Mouse (Mus musculus) frontal cortex, adult 2 months (tissue): ENCODE measurements around the gene Paqr6. TPM values are rescaled to one million over a fixed set of nuclear protein-coding genes. Genes with fewer than 3 reads are reported as not detected.
A peak's percentile ranks its signal among the peaks of the same experiment; 100 is the strongest.

ENCODE experiments used
- DNase-seq, 2 experiments: peaks; one replicate each; pipeline ENCODE4 v3.0.0; 2022; ENCODE audit warnings: low spot score in 1 of 2; ENCODE audit errors: extremely low spot score in 1 of 2
- polyA plus RNA-seq: library from polyadenylated mRNA; depleted of rRNA; stranded (reverse); fragments of >200 nt; gene quantifications from 2 replicates; pipeline ENCODE4 v1.2.3, GENCODE M21; 2012; rRNA removed

Gene Paqr6
- polyA plus RNA-seq, 1 experiment, result 29.9 TPM

DNA sequence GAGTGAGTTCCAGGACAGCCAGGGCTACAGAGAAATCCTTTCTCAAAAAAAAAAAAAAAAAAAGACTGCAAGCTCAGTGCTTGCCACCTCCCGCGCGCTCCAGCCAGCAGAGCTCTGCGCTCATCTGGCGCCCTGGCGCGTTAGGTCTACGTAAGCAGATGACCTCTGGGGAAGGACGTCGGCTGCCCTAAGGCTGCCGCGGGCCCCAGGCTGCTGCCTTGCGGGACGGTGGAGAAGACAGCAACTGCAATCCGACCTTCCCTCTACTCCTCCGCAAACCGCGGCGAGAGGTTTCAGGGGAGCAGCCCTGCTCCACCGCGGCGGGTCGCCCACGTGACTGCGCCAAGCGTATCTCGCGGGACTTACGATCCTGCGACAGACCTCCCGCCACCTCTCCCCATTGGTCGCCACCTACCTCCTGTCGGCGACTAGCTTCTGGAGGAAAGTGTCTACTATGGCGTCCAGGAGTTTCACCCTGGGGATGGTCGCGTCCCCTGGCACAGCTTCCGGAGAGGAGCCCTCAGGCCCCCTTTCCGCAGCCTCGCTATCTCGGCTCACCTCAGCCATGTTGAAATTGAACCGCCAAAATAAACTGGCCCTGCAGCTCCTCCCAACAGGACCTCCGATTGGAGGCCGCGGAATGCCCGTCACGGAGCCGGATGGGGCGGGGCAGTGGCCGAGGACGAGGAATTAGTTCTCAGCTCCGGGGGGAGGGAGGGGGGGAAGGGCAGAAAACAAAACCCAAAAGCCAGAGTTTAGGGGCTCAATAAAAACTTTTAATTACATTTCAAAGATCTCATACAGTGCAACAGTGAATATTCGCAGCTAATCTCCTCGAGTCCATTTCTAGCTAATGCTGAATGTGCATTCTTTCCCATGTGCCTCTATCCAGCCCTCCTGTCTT lies 45.6 kb downstream of the Paqr6 start, which contains the start of gene Pmf1:
TSS of gene Pmf1 (minus strand) at position 591 of the 904 bp plus-strand sequence.
- DNase-seq, result peak; percentile 84 to 89

DNA sequence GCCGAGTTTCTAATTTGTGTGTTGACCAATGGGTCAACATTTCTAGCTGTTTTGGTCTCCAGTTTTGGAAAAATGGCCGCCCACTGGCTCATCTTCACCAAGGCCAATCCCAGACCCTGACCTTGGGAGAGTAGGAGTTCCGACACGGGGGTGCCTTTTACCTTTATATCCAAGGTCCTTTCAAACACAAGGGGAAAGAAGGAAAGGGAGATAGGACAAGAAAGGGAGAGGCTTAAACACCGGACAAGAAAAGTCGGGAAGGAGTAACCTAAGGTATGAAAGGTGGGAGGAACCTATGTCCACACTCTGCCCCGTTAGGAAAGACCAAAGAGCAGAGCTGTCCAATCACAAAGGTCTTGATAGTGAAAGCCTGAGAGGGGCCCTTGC lies 46.3 kb downstream of the Paqr6 start:
- no peak for DNase-seq

DNA sequence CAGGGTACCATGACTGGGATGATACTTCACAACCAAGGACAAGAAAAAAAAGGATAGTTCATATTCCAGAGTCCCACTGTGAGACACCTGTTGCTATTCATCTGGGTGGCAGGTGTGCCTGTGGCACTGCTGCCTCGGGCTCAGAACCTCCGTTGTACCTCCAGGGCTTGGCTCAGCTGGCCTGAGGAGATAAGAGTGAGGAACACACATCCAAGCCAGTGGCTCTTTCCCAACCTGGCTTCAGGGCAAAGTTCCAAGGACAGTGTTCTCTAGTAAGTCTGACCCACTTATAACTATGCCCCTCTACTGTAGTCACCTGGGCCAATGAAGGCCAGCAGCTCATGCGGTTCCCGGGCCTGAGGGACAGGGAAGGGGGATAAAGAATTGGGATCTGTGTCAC lies 47.3 kb downstream of the Paqr6 start:
- no peak for DNase-seq

DNA sequence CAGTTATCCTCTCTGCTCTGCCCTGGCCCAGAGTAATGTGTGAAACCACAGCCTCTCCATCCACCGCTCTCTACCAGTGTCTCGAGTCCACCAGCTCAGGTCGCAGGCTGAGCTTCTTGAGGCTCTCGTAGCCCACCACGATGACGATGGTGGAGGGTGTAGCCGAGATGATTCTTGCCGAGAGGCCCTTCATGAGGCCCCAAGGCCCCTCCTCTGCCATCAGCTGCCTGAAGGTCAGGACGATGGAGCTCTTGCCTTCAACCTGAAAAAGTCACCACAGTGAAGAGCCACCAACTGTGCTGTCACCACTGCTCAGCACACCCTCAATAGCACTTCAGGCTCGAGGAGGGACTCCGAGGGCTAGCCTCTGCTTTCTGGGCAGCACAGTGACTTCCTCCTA lies 48.3 kb downstream of the Paqr6 start:
- DNase-seq, result no peak

DNA sequence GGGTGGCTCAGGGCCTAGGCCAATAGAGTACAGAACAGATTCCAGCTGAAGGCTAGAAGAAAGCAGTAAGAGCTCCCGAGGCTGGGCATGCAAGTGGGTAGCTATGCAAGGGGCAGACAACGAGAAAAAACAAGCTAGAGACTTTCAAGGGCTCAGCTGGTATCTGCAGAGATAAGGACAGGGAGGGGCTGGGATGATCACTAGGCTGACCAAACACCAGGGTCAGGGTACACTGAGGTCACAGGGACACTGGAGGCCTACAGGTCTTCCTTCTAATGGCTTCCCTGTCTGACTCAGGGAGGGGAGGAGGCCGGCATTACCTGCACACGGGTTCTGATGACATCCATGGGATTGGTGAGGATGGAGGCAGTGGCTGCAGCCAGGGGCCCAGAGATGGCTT lies 51.3 kb downstream of the Paqr6 start:
- no peak for DNase-seq

DNA sequence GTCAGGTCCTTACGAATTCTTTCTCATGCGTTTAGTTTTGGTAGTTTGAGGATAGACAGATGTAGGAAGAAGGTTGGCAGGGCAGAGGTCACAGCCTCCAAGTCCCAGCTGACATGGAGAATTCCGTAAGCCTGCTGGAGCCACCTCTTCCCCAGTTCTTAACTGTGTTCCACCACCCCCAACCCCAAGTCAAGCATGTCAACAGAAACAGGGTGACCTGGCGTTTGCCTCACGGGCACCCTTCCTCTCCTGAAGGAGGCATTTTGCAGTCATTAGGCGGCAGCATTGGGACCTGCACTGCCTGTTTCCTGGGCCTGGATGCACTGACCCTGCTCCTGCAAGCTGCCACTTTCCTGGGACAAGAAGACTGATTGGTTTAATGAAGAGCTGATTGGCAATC lies 53.6 kb downstream of the Paqr6 start:
- DNase-seq, result no peak

Other genes with a start within 250 kb of the Paqr6 start
- 137 and 138 TPM in 2 replicates for gene Mef2d, start 222.2 kb upstream of the Paqr6 start, polyA plus RNA-seq
- not detected in 2 replicates for gene Rhbg, start 109.9 kb upstream of the Paqr6 start, polyA plus RNA-seq
- not detected in 2 replicates for gene Gm38392, start 77.4 kb upstream of the Paqr6 start, polyA plus RNA-seq
- 4.2 and 5.1 TPM in 2 replicates for gene Tsacc, start 67.6 kb upstream of the Paqr6 start, polyA plus RNA-seq
- 141 and 157 TPM in 2 replicates for gene Cct3, start 67.5 kb upstream of the Paqr6 start, polyA plus RNA-seq
- gene Glmp, start 39.6 kb upstream of the Paqr6 start, polyA plus RNA-seq, result 88.0 and 91.7 TPM in 2 replicates
- gene Tmem79, start 28.4 kb upstream of the Paqr6 start, polyA plus RNA-seq, result 0.64 and 0.78 TPM in 2 replicates
- 87.8 and 92.8 TPM in 2 replicates for gene Smg5, start 28.3 kb upstream of the Paqr6 start, polyA plus RNA-seq
- gene Bglap3, start 8.2 kb downstream of the Paqr6 start, polyA plus RNA-seq, result 0.46 and 2.3 TPM in 2 replicates
- 1.6 and 5.5 TPM in 2 replicates for gene Bglap2, start 14.1 kb downstream of the Paqr6 start, polyA plus RNA-seq
- 0.34 and 2.3 TPM in 2 replicates for gene Bglap, start 19.9 kb downstream of the Paqr6 start, polyA plus RNA-seq
- gene Pmf1, start 45.7 kb downstream of the Paqr6 start, polyA plus RNA-seq, result 12.6 and 14.3 TPM in 2 replicates
- gene Slc25a44, start 60.6 kb downstream of the Paqr6 start, polyA plus RNA-seq, result 59.9 and 61.4 TPM in 2 replicates
- 66.2 and 70.8 TPM in 2 replicates for gene Sema4a, start 96.6 kb downstream of the Paqr6 start, polyA plus RNA-seq
- gene Lmna, start 145.4 kb downstream of the Paqr6 start, polyA plus RNA-seq, result 52.5 and 53.9 TPM in 2 replicates
- 4.5 and 4.7 TPM in 2 replicates for gene Mex3a, start 167.8 kb downstream of the Paqr6 start, polyA plus RNA-seq
- gene Rab25, start 183.7 kb downstream of the Paqr6 start, polyA plus RNA-seq, result 0.40 and 0.67 TPM in 2 replicates
- gene Lamtor2, start 188.5 kb downstream of the Paqr6 start, polyA plus RNA-seq, result 110 and 131 TPM in 2 replicates
- gene Ubqln4, start 189.2 kb downstream of the Paqr6 start, polyA plus RNA-seq, result 97.4 and 102 TPM in 2 replicates
- gene Ssr2, start 211.3 kb downstream of the Paqr6 start, polyA plus RNA-seq, result 111 and 131 TPM in 2 replicates
- gene Arhgef2, start 241.4 kb downstream of the Paqr6 start, polyA plus RNA-seq, result 185 and 212 TPM in 2 replicates